In genomic region chr8:73234209-73234608, GRCm38 (mm10) we compare ENCODE assay signal across 24 mouse cellular contexts.
A peak's percentile ranks its signal among the peaks of the same experiment; 100 is the strongest.
DNase-seq lines count a peak whose midpoint lies in the region; ATAC-seq and TF ChIP-seq lines count a peak whose summit lies in the region.
"Had no signal": no experiment of that assay in that cellular context is flagged by ENCODE, and none has a peak within 500 bp of the region (broad histone marks: within the 10 kb centered on the region; RNA-seq: fewer than 3 reads in every experiment).

No protein-coding gene starts in this region.

- no peak overlapping the region for H3K4me2 ChIP-seq in liver, embryonic 12.5 days
- H3K4me2 ChIP-seq in heart, embryonic 11.5 days = no peak overlapping the region
- H3K4me2 ChIP-seq: embryonic facial prominence, embryonic 13.5 days; embryonic facial prominence, embryonic 15.5 days; forebrain, embryonic 12.5 days had no signal

- H3K36me3 ChIP-seq in liver, adult 2 months (ENCODE audit: control insufficient read depth, insufficient read depth, low read length) = no peaks in the 10 kb centered on the region
- H3K36me3 ChIP-seq in liver, embryonic 12.5 days = no peaks in the 10 kb centered on the region
- no peaks in the 10 kb centered on the region for H3K36me3 ChIP-seq in heart, embryonic 11.5 days (ENCODE audit: control insufficient read depth, insufficient read depth, low read length)
- H3K36me3 ChIP-seq: embryonic facial prominence, embryonic 13.5 days; embryonic facial prominence, embryonic 15.5 days; forebrain, embryonic 10.5 days; forebrain, embryonic 12.5 days had no signal

- no peaks in the 10 kb centered on the region for H3K79me2 ChIP-seq in liver, adult 2 months (ENCODE audit: control insufficient read depth, insufficient read depth, low read length)

- no peak for TF ChIP-seq CTCF in layer of hippocampus, adult 2 months (conservative IDR thresholded peaks at IDR 0.05)
- no peak for TF ChIP-seq CTCF in liver, adult 2 months (IDR thresholded peaks at IDR 0.05; ENCODE audit: low read depth, low read length)

- H3K9me3 ChIP-seq in liver, embryonic 12.5 days (replicated peaks) = no peaks in the 10 kb centered on the region
- H3K9me3 ChIP-seq in heart, embryonic 11.5 days (replicated peaks; ENCODE audit: control insufficient read depth, low read length) = no peaks in the 10 kb centered on the region
- H3K9me3 ChIP-seq: embryonic facial prominence, embryonic 13.5 days; embryonic facial prominence, embryonic 15.5 days; forebrain, embryonic 10.5 days; forebrain, embryonic 12.5 days had no signal

- no peak for DNase-seq in layer of hippocampus, adult 2 months (ENCODE audit: low spot score in 2 of 2)
- DNase-seq in layer of hippocampus, postnatal 25 days (ENCODE audit: extremely low spot score in 1 of 2, low spot score in 1 of 2) = no peak
- DNase-seq in liver, adult 2 months (ENCODE audit: extremely low read depth, low read depth, low spot score) = peak; percentile 17
- peak; percentile 31 for DNase-seq in telencephalon, adult 2 months (ENCODE audit: low read depth, low spot score)
- DNase-seq in kidney, postnatal 4 days = no peak
- DNase-seq: adrenal gland, adult 8-10 months; adrenal gland, postnatal 14 days; adrenal gland, postnatal 36 days; cerebellum, adult 11-12 months; cerebellum, adult 2 months; cerebellum, adult 9-10 months; cerebellum, postnatal 10 days; cerebellum, postnatal 25 days; embryo, embryonic 11 days had no signal

- H3K9ac ChIP-seq in liver, adult 2 months (ENCODE audit: low read depth, low read length) = no peak overlapping the region
- H3K9ac ChIP-seq in liver, embryonic 12.5 days = no peak overlapping the region
- no peak overlapping the region for H3K9ac ChIP-seq in heart, embryonic 11.5 days (ENCODE audit: low read depth, low read length)
- H3K9ac ChIP-seq: embryonic facial prominence, embryonic 13.5 days; embryonic facial prominence, embryonic 15.5 days; forebrain, embryonic 12.5 days had no signal

- no peak for ATAC-seq in liver, embryonic 12.5 days
- ATAC-seq in common myeloid progenitor, adult 5-6 weeks (replicated peaks; ENCODE audit: low read depth, poor library complexity, severe bottlenecking) = 0 out of 2 replicates have a peak, but pooled peaks have one; percentile 13
- ATAC-seq in heart, embryonic 11.5 days (replicated peaks; ENCODE audit: insufficient number of reproducible peaks, low FRiP score, low TSS enrichment) = no peak
- ATAC-seq: activated CD4-positive, CD25-positive, alpha-beta regulatory T cell, adult 4 months; forebrain, embryonic 14.5 days had no signal

- H3K4me1 ChIP-seq in liver, adult 2 months (ENCODE audit: control insufficient read depth, insufficient read depth, low read length) = no peaks in the 10 kb centered on the region
- no peaks in the 10 kb centered on the region for H3K4me1 ChIP-seq in liver, embryonic 12.5 days
- no peaks in the 10 kb centered on the region for H3K4me1 ChIP-seq in heart, embryonic 11.5 days (ENCODE audit: control insufficient read depth, insufficient read depth, low read length)
- H3K4me1 ChIP-seq: embryonic facial prominence, embryonic 13.5 days; embryonic facial prominence, embryonic 15.5 days; forebrain, embryonic 12.5 days had no signal

- 83% methylated on average over 1 of the region's 1 CpGs for WGBS in liver, adult 2 months
- WGBS in liver, embryonic 12.5 days (ENCODE audit: insufficient replicate concordance) = 58% methylated on average over 1 of the region's 1 CpGs
- 90% methylated on average over 1 of the region's 1 CpGs for WGBS in heart, embryonic 11.5 days (ENCODE audit: insufficient replicate concordance)

- H3K27me3 ChIP-seq in liver, adult 2 months (ENCODE audit: control insufficient read depth, insufficient read depth, low read length) = no peaks in the 10 kb centered on the region
- no peaks in the 10 kb centered on the region for H3K27me3 ChIP-seq in liver, embryonic 12.5 days (replicated peaks)
- H3K27me3 ChIP-seq in heart, embryonic 11.5 days (ENCODE audit: control insufficient read depth, insufficient read depth, low read length) = no peaks in the 10 kb centered on the region
- H3K27me3 ChIP-seq: embryonic facial prominence, embryonic 13.5 days; embryonic facial prominence, embryonic 15.5 days; forebrain, embryonic 12.5 days had no signal

- H3K4me3 ChIP-seq in layer of hippocampus, adult 2 months = no peak overlapping the region
- H3K4me3 ChIP-seq in liver, adult 2 months (ENCODE audit: insufficient read depth, low read depth, low read length) = no peak overlapping the region
- H3K4me3 ChIP-seq in liver, embryonic 12.5 days = no peak overlapping the region
- H3K4me3 ChIP-seq in heart, embryonic 11.5 days (ENCODE audit: low read depth, low read length) = no peak overlapping the region
- H3K4me3 ChIP-seq: embryonic facial prominence, embryonic 13.5 days; embryonic facial prominence, embryonic 15.5 days; erythroblast, embryonic 14.5 days; forebrain, embryonic 10.5 days; forebrain, embryonic 12.5 days had no signal

- no peak for TF ChIP-seq POLR2A in liver, adult 2 months (IDR thresholded peaks at IDR 0.05; ENCODE audit: extremely low read depth, insufficient read depth, low read length)

- 0 out of 2 replicates have a peak overlapping the region, but pooled peaks have one; percentile 2 for H3K27ac ChIP-seq in layer of hippocampus, adult 2 months
- no peak overlapping the region for H3K27ac ChIP-seq in liver, adult 2 months (replicated peaks; ENCODE audit: insufficient read depth, low read depth, low read length)
- H3K27ac ChIP-seq in liver, embryonic 12.5 days = no peak overlapping the region
- H3K27ac ChIP-seq in heart, embryonic 11.5 days (ENCODE audit: low read depth, low read length) = no peak overlapping the region
- H3K27ac ChIP-seq: embryonic facial prominence, embryonic 13.5 days; embryonic facial prominence, embryonic 15.5 days; forebrain, embryonic 10.5 days; forebrain, embryonic 12.5 days had no signal

Comparison
In these comparisons a context has a peak if more than half of its experiments do, and no peak if none do; other contexts are left out.
1. DNase-seq: peak in liver, adult 2 months (single experiment) and telencephalon, adult 2 months (single experiment); none in layer of hippocampus, adult 2 months (0 of 2), layer of hippocampus, postnatal 25 days (0 of 2) and kidney, postnatal 4 days (0 of 2).